Mouse (Mus musculus): ENCODE results near the gene Olfr66. TPM values are rescaled to one million over a fixed set of nuclear protein-coding genes. Genes with fewer than 3 reads are reported as not detected.

Olfr66 gene
- polyA plus RNA-seq (2016; fragmentation: Nextera tagmentation; extraction: Ambion mirVana): not detected in 2 replicates

GRCm38 (mm10) chr7:103886152-103886551, at the start of gene Olfr66:
TSS of gene Olfr66 (minus strand) at chr7:103886252.
- Histone ChIP-seq H3K27ac (no peak within 1 kb of the TSS), H3K4me3 (no peak within 1 kb of the TSS), H3K4me1 (no peaks in the 10 kb centered on the region), H3K9me3 (no peaks in the 10 kb centered on the region), H3K9ac (no peak within 1 kb of the TSS), H3K36me3 (no peaks in the 10 kb centered on the region), H3K4me2 (replicated peaks) (no peak within 1 kb of the TSS), H3K27me3 (replicated peaks) (no peaks in the 10 kb centered on the region)
- ATAC-seq (ENCODE audit: low FRiP score, low read depth): no peak

GRCm38 (mm10) chr7:103934264-103934663, 48.2 kb upstream of the Olfr66 start, which contains the start of gene Olfr632:
TSS of gene Olfr632 (plus strand) at chr7:103934347.
- Histone ChIP-seq H3K4me3 (no peak within 1 kb of the TSS), H3K4me1 (no peaks in the 10 kb centered on the region), H3K9me3 (no peaks in the 10 kb centered on the region), H3K27ac (no peak within 1 kb of the TSS), H3K9ac (no peak within 1 kb of the TSS), H3K36me3 (no peaks in the 10 kb centered on the region), H3K27me3 (replicated peaks) (no peaks in the 10 kb centered on the region), H3K4me2 (replicated peaks) (no peak within 1 kb of the TSS)
- no peak for ATAC-seq (ENCODE audit: low FRiP score, low read depth)
- 76% methylated on average over 2 of the region's 2 CpGs for WGBS

- Histone ChIP-seq H3K4me3 (no peak within 1 kb of the TSS), H3K9me3 (no peaks in the 10 kb centered on the region), H3K9ac (no peak within 1 kb of the TSS), H3K4me1 (no peaks in the 10 kb centered on the region), H3K36me3 (no peaks in the 10 kb centered on the region), H3K27me3 (replicated peaks) (no peaks in the 10 kb centered on the region), H3K27ac (no peak within 1 kb of the TSS), H3K4me2 (replicated peaks) (no peak within 1 kb of the TSS)
- no peak for ATAC-seq (ENCODE audit: low FRiP score, low read depth)
These were observed 42.5 kb upstream of the Olfr66 start, which contains the start of gene Olfr631 for GRCm38 (mm10) chr7:103928525-103928924. TSS of gene Olfr631 (plus strand) at chr7:103928825.

DNA sequence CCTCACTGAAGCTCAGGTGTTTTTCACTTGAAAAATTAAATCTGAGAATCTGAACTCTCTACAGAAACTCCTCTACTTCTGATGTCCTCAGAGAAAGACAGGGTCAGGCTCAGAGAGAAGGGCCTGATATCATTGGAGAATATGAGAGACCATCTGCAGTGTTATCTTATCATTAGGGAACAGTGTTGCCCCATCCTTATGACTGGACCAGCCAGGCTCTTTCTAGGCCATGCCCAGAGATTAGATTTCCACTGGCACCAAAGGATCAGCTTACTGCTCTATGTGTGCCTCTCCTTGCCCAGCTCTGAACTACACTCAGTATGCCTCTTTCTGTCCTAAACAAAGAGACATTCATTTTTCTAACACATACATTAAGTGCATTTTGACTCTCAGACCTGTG, 29.3 kb upstream of the Olfr66 start:
- no peak for ATAC-seq (ENCODE audit: low FRiP score, low read depth)
- no peaks in the 10 kb centered on the region for H3K27me3 ChIP-seq (replicated peaks)

GRCm38 (mm10) chr7:103912969-103913511, 27.0 kb upstream of the Olfr66 start:
- WGBS: 45% methylated on average over 8 of the region's 8 CpGs
- no peak overlapping the region for H3K27ac ChIP-seq
- ATAC-seq (ENCODE audit: low FRiP score, low read depth): no peak
- H3K4me2 ChIP-seq (replicated peaks): no peak overlapping the region
- H3K36me3 ChIP-seq: no peaks in the 10 kb centered on the region
- no peak overlapping the region for H3K4me3 ChIP-seq
- no peaks in the 10 kb centered on the region for H3K4me1 ChIP-seq
- H3K27me3 ChIP-seq (replicated peaks): no peaks in the 10 kb centered on the region
- H3K9ac ChIP-seq: no peak overlapping the region
- H3K9me3 ChIP-seq: no peaks in the 10 kb centered on the region

More for the DNA sequence above, 29.3 kb upstream of the Olfr66 start:
- Histone ChIP-seq H3K27ac (no peak overlapping the region), H3K36me3 (no peaks in the 10 kb centered on the region), H3K4me1 (no peaks in the 10 kb centered on the region), H3K4me3 (no peak overlapping the region), H3K4me2 (replicated peaks) (no peak overlapping the region), H3K9me3 (no peaks in the 10 kb centered on the region), H3K9ac (no peak overlapping the region)

DNA sequence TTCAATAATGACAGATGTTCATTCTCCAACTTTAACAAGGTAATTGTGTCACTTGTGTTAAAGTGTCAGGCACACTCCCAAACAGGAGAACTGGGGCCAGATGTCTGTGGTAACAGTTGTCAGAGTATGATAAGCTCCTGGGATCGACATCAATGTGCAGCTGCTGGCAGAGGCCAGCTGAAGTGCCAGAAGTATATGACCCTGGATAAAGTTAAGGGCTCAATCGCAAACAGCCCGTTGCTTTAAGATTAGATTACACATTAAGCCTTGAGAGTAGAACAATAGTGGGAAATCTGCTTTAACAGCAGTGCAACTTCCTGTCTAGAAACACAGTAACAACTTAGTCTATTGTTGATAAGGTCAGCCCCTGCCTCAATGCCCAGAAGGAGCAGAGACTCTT, 24.0 kb upstream of the Olfr66 start:
- Histone ChIP-seq H3K36me3 (no peaks in the 10 kb centered on the region), H3K27ac (no peak overlapping the region), H3K4me1 (no peaks in the 10 kb centered on the region), H3K4me2 (replicated peaks) (no peak overlapping the region), H3K4me3 (no peak overlapping the region), H3K9ac (no peak overlapping the region), H3K9me3 (no peaks in the 10 kb centered on the region), H3K27me3 (replicated peaks) (no peaks in the 10 kb centered on the region)
- 58% methylated on average over 3 of the region's 3 CpGs for WGBS
- ATAC-seq (ENCODE audit: low FRiP score, low read depth): no peak

DNA sequence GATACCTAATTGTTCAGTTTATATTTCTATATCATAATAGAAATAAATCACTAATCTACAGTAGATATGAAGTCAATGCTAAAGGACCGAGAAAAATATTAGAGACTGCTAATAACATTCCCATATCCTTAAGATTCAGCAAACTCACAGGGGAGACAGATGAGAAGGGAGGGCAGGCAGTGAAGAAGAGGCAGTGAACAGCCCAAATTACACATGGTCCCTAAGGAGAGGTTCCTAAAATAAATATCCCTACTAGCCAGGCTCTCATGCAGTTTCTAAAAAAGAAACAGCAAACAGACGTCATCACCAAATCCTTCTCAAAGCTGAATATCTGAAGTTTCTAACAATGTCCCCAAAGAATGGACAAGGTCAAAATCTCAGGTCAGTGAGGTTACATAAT, 17.1 kb upstream of the Olfr66 start, which contains the start of gene Olfr65:
Gene Olfr65 (plus strand): TSS at position 301 of the 400 bp plus-strand sequence.
- Histone ChIP-seq H3K9me3 (no peaks in the 10 kb centered on the region), H3K9ac (no peak within 1 kb of the TSS), H3K4me1 (no peaks in the 10 kb centered on the region), H3K4me3 (no peak within 1 kb of the TSS), H3K36me3 (no peaks in the 10 kb centered on the region), H3K27me3 (replicated peaks) (no peaks in the 10 kb centered on the region), H3K4me2 (replicated peaks) (no peak within 1 kb of the TSS), H3K27ac (no peak within 1 kb of the TSS)
- 79% methylated on average over 2 of the region's 2 CpGs for WGBS
- no peak for ATAC-seq (ENCODE audit: low FRiP score, low read depth)

- WGBS: 88% methylated on average over 1 of the region's 1 CpGs
- no peaks in the 10 kb centered on the region for H3K27me3 ChIP-seq (replicated peaks)
- H3K9ac ChIP-seq: no peak within 1 kb of the TSS
- no peaks in the 10 kb centered on the region for H3K9me3 ChIP-seq
- no peaks in the 10 kb centered on the region for H3K4me1 ChIP-seq
- no peak for ATAC-seq (ENCODE audit: low FRiP score, low read depth)
- no peak within 1 kb of the TSS for H3K27ac ChIP-seq
- H3K4me2 ChIP-seq (replicated peaks): no peak within 1 kb of the TSS
- H3K36me3 ChIP-seq: no peaks in the 10 kb centered on the region
- no peak within 1 kb of the TSS for H3K4me3 ChIP-seq
These were observed 8.3 kb upstream of the Olfr66 start, which contains the start of gene Olfr64 for GRCm38 (mm10) chr7:103894385-103894784. TSS of gene Olfr64 (minus strand) at chr7:103894485.

- Histone ChIP-seq H3K9ac (no peak overlapping the region), H3K27ac (no peak overlapping the region), H3K27me3 (replicated peaks) (no peaks in the 10 kb centered on the region), H3K4me3 (no peak overlapping the region), H3K36me3 (no peaks in the 10 kb centered on the region), H3K9me3 (no peaks in the 10 kb centered on the region), H3K4me1 (no peaks in the 10 kb centered on the region), H3K4me2 (replicated peaks) (no peak overlapping the region)
- WGBS: 91% methylated on average over 2 of the region's 2 CpGs
- ATAC-seq (ENCODE audit: low FRiP score, low read depth): no peak
These were observed 9.0 kb downstream of the Olfr66 start for GRCm38 (mm10) chr7:103877093-103877492.

DNA sequence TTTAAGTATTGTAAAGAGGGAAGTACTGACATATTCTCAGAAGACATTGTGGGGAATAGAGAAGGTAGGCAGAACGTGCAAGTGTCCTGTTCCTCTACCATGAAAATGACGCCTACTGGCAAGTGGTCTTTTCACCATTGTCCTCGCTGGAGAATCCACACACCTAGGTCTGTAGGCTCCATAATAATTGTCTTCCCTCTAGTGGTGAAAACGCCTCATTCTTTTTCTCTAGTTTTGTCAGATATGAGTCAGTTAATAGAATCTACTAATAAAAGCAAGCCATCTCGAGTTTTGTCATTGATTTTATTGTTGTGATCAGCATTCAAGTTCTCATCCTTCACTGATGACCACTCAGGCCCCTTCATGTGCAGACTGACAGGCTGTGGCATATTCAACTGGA, 11.6 kb downstream of the Olfr66 start:
- H3K27me3 ChIP-seq (replicated peaks): no peaks in the 10 kb centered on the region
- WGBS: 59% methylated on average over 5 of the region's 5 CpGs
- no peaks in the 10 kb centered on the region for H3K4me1 ChIP-seq
- H3K27ac ChIP-seq: no peak overlapping the region
- ATAC-seq (ENCODE audit: low FRiP score, low read depth): no peak
- no peaks in the 10 kb centered on the region for H3K9me3 ChIP-seq
- no peaks in the 10 kb centered on the region for H3K36me3 ChIP-seq
- no peak overlapping the region for H3K9ac ChIP-seq
- H3K4me2 ChIP-seq (replicated peaks): no peak overlapping the region
- no peak overlapping the region for H3K4me3 ChIP-seq

GRCm38 (mm10) chr7:103873064-103873463, 13.0 kb downstream of the Olfr66 start:
- Histone ChIP-seq H3K36me3 (no peaks in the 10 kb centered on the region), H3K9ac (no peak overlapping the region), H3K9me3 (no peaks in the 10 kb centered on the region), H3K4me1 (no peaks in the 10 kb centered on the region), H3K4me3 (no peak overlapping the region), H3K4me2 (replicated peaks) (no peak overlapping the region), H3K27me3 (replicated peaks) (no peaks in the 10 kb centered on the region), H3K27ac (no peak overlapping the region)
- ATAC-seq (ENCODE audit: low FRiP score, low read depth): no peak
- 4% methylated on average over 1 of the region's 1 CpGs for WGBS

GRCm38 (mm10) chr7:103870667-103871066, 15.4 kb downstream of the Olfr66 start:
- no peaks in the 10 kb centered on the region for H3K27me3 ChIP-seq (replicated peaks)
- no peaks in the 10 kb centered on the region for H3K4me1 ChIP-seq
- no peak overlapping the region for H3K4me3 ChIP-seq
- H3K4me2 ChIP-seq (replicated peaks): no peak overlapping the region
- H3K36me3 ChIP-seq: no peaks in the 10 kb centered on the region
- no peak for ATAC-seq (ENCODE audit: low FRiP score, low read depth)
- H3K9me3 ChIP-seq: no peaks in the 10 kb centered on the region
- no peak overlapping the region for H3K9ac ChIP-seq
- no peak overlapping the region for H3K27ac ChIP-seq

- no peak for ATAC-seq (ENCODE audit: low FRiP score, low read depth)
- Histone ChIP-seq H3K9ac (no peak overlapping the region), H3K27ac (no peak overlapping the region), H3K4me2 (replicated peaks) (no peak overlapping the region), H3K27me3 (replicated peaks) (no peaks in the 10 kb centered on the region), H3K4me3 (no peak overlapping the region), H3K36me3 (no peaks in the 10 kb centered on the region), H3K9me3 (no peaks in the 10 kb centered on the region), H3K4me1 (no peaks in the 10 kb centered on the region)
These were observed 20.3 kb downstream of the Olfr66 start for GRCm38 (mm10) chr7:103865716-103866115.

Data from neural tube, embryonic 12.5 days (tissue).